7 mouse cellular contexts compared by ENCODE assay signal in the genomic region with DNA sequence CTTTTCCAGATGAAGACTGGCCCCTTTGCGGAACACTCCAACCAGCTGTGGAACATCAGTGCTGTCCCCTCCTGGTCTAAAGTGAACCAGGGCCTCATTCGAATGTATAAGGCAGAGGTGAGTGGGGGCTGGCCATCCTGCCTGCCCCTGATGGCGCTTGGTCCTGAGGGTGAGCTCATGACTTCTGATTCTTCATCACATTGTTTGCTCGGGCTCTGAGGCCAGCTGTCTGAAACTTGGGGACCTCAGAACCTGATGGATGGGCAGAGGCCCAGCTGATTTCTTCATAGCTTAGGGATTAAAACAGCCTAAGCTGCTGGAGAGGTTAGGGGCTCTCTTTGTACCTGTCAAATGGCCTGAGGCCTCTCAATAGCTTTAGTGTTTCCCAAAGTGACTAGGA. TPM values are rescaled to one million over a fixed set of nuclear protein-coding genes. Genes with fewer than 3 reads are reported as not detected.
DNase-seq lines count a peak whose midpoint lies in the region; ATAC-seq lines count a peak whose summit lies in the region.

No protein-coding gene starts in this region.

- H3K27me3 ChIP-seq in lung, embryonic 15.5 days, result no peaks in the 10 kb centered on the region
- no peaks in the 10 kb centered on the region for H3K27me3 ChIP-seq in forebrain, embryonic 13.5 days
- no peaks in the 10 kb centered on the region for H3K27me3 ChIP-seq in limb, embryonic 10.5 days (ENCODE audit: low read depth, poor library complexity, severe bottlenecking)
- H3K27me3 ChIP-seq in stomach, embryonic 14.5 days (ENCODE audit: control insufficient read depth, insufficient read depth, low read length), result no peaks in the 10 kb centered on the region

- peaks cover 75% of the 10 kb centered on the region for H3K4me1 ChIP-seq in lung, embryonic 15.5 days
- peaks cover 46% of the 10 kb centered on the region for H3K4me1 ChIP-seq in forebrain, embryonic 13.5 days
- H3K4me1 ChIP-seq in limb, embryonic 10.5 days, result peaks cover 80% of the 10 kb centered on the region
- peaks cover 65% of the 10 kb centered on the region for H3K4me1 ChIP-seq in stomach, embryonic 14.5 days (ENCODE audit: control insufficient read depth, insufficient read depth, low read length)

- no peak for ATAC-seq in lung, embryonic 15.5 days (ENCODE audit: borderline replicate concordance, extremely low read depth, low FRiP score, low TSS enrichment)
- ATAC-seq in forebrain, embryonic 13.5 days, result no peak
- ATAC-seq in stomach, embryonic 14.5 days (ENCODE audit: insufficient number of reproducible peaks, insufficient read depth, low FRiP score, low read depth), result no peak

- peak overlapping the region; percentile 99 for H3K27ac ChIP-seq in lung, embryonic 15.5 days
- H3K27ac ChIP-seq in forebrain, embryonic 13.5 days, result peak overlapping the region; percentile 98
- peak overlapping the region; percentile 98 for H3K27ac ChIP-seq in limb, embryonic 10.5 days
- H3K27ac ChIP-seq in stomach, embryonic 14.5 days (ENCODE audit: low read length), result peak overlapping the region; percentile 100

- no peaks in the 10 kb centered on the region for H3K9me3 ChIP-seq in lung, embryonic 15.5 days
- H3K9me3 ChIP-seq in forebrain, embryonic 13.5 days (replicated peaks), result no peaks in the 10 kb centered on the region
- H3K9me3 ChIP-seq in limb, embryonic 10.5 days (replicated peaks), result no peaks in the 10 kb centered on the region
- no peaks in the 10 kb centered on the region for H3K9me3 ChIP-seq in stomach, embryonic 14.5 days (ENCODE audit: control insufficient read depth, low read depth, low read length)

- peak overlapping the region; percentile 23; the same call in 1 of the 2 replicates for H3K9ac ChIP-seq in lung, embryonic 15.5 days
- H3K9ac ChIP-seq in forebrain, embryonic 13.5 days, result peak overlapping the region; percentile 65; the same call in 1 of the 2 replicates
- peak overlapping the region; percentile 34 for H3K9ac ChIP-seq in stomach, embryonic 14.5 days (replicated peaks; ENCODE audit: low read depth, low read length)

- H3K4me2 ChIP-seq in lung, embryonic 15.5 days, result peak overlapping the region; percentile 70
- no peak overlapping the region for H3K4me2 ChIP-seq in forebrain, embryonic 13.5 days
- peak overlapping the region; percentile 74 for H3K4me2 ChIP-seq in stomach, embryonic 14.5 days (replicated peaks; ENCODE audit: low read depth, low read length)

- 26% methylated on average over 4 of the region's 4 CpGs for WGBS in lung, embryonic 15.5 days
- 72% methylated on average over 4 of the region's 4 CpGs for WGBS in forebrain, embryonic 13.5 days
- 81% methylated on average over 4 of the region's 4 CpGs for WGBS in limb, embryonic 10.5 days
- 26% methylated on average over 4 of the region's 4 CpGs for WGBS in stomach, embryonic 14.5 days

- DNase-seq in lung, postnatal 14 days, result no peak
- no peak for DNase-seq in limb, embryonic 10.5 days (ENCODE audit: low spot score)
- no peak for DNase-seq in gastrocnemius, postnatal 36 days
- no peak for DNase-seq in cerebellum, postnatal 4 days (ENCODE audit: low spot score in 2 of 2)

- peaks cover 47% of the 10 kb centered on the region for H3K36me3 ChIP-seq in lung, embryonic 15.5 days
- peaks cover 73% of the 10 kb centered on the region for H3K36me3 ChIP-seq in forebrain, embryonic 13.5 days (ENCODE audit: poor library complexity, severe bottlenecking)
- peaks cover 79% of the 10 kb centered on the region for H3K36me3 ChIP-seq in limb, embryonic 10.5 days
- H3K36me3 ChIP-seq in stomach, embryonic 14.5 days (ENCODE audit: control insufficient read depth, insufficient read depth, low read length), result peaks cover 51% of the 10 kb centered on the region

- peak overlapping the region; percentile 8 for H3K4me3 ChIP-seq in lung, embryonic 15.5 days
- H3K4me3 ChIP-seq in forebrain, embryonic 13.5 days, result no peak overlapping the region
- no peak overlapping the region for H3K4me3 ChIP-seq in limb, embryonic 10.5 days
- H3K4me3 ChIP-seq in stomach, embryonic 14.5 days (ENCODE audit: low read depth, low read length), result peak overlapping the region; percentile 16

- intact Hi-C loops in gastrocnemius, postnatal 36 days (cut with DNase I), result loop anchor here (5.0 kb wide), 1 partner anchor 269 kb away; no protein-coding TSS in a partner anchor

RNA-seq across cellular contexts. Expression of gene Ptpa, which starts 27.4 kb away (rescaled TPM):
- 164 and 165 TPM in 2 replicates for polyA plus RNA-seq in lung, embryonic 15.5 days (2015; fragmentation: Nextera tagmentation; extraction: Ambion mirVana)
- polyA plus RNA-seq in forebrain, embryonic 13.5 days (2015; fragmentation: Nextera tagmentation; extraction: Ambion mirVana), result 126 and 141 TPM in 2 replicates
- 172 and 177 TPM in 2 replicates for polyA plus RNA-seq in limb, embryonic 10.5 days (2016; fragmentation: Nextera tagmentation; extraction: Ambion mirVana)
- 82.6 and 85.4 TPM in 2 replicates for polyA plus RNA-seq in stomach, embryonic 14.5 days (2014; fragmentation: Nextera tagmentation; extraction: Ambion mirVana)
- 10 to 100 TPM; 55.1 to 58.9 TPM for total RNA-seq in gastrocnemius, postnatal 36 days (2021)

RNA-seq across cellular contexts. Expression of gene Crat, which starts 27.7 kb away (rescaled TPM):
- 32.0 and 34.1 TPM in 2 replicates for polyA plus RNA-seq in lung, embryonic 15.5 days (2015; fragmentation: Nextera tagmentation; extraction: Ambion mirVana)
- polyA plus RNA-seq in forebrain, embryonic 13.5 days (2015; fragmentation: Nextera tagmentation; extraction: Ambion mirVana), result 16.3 and 21.0 TPM in 2 replicates
- 21.9 and 22.9 TPM in 2 replicates for polyA plus RNA-seq in limb, embryonic 10.5 days (2016; fragmentation: Nextera tagmentation; extraction: Ambion mirVana)
- 27.3 and 30.0 TPM in 2 replicates for polyA plus RNA-seq in stomach, embryonic 14.5 days (2014; fragmentation: Nextera tagmentation; extraction: Ambion mirVana)
- 100 to 1,000 TPM; 356 to 381 TPM for total RNA-seq in gastrocnemius, postnatal 36 days (2021)

RNA-seq across cellular contexts. Expression of gene Ier5l, which starts 30.7 kb away (rescaled TPM):
- 2.0 and 2.8 TPM in 2 replicates for polyA plus RNA-seq in lung, embryonic 15.5 days (2015; fragmentation: Nextera tagmentation; extraction: Ambion mirVana)
- 1.7 and 2.6 TPM in 2 replicates for polyA plus RNA-seq in forebrain, embryonic 13.5 days (2015; fragmentation: Nextera tagmentation; extraction: Ambion mirVana)
- 2.2 and 2.9 TPM in 2 replicates for polyA plus RNA-seq in limb, embryonic 10.5 days (2016; fragmentation: Nextera tagmentation; extraction: Ambion mirVana)
- polyA plus RNA-seq in stomach, embryonic 14.5 days (2014; fragmentation: Nextera tagmentation; extraction: Ambion mirVana), result 2.8 and 3.1 TPM in 2 replicates
- total RNA-seq in gastrocnemius, postnatal 36 days (2021), result 1 to 10 TPM; 1.7 TPM

RNA-seq across cellular contexts. Expression of gene Dolpp1, which starts 51.2 kb away (rescaled TPM):
- polyA plus RNA-seq in lung, embryonic 15.5 days (2015; fragmentation: Nextera tagmentation; extraction: Ambion mirVana), result 37.7 and 46.9 TPM in 2 replicates
- polyA plus RNA-seq in forebrain, embryonic 13.5 days (2015; fragmentation: Nextera tagmentation; extraction: Ambion mirVana), result 53.0 and 56.7 TPM in 2 replicates
- 37.6 and 45.4 TPM in 2 replicates for polyA plus RNA-seq in limb, embryonic 10.5 days (2016; fragmentation: Nextera tagmentation; extraction: Ambion mirVana)
- polyA plus RNA-seq in stomach, embryonic 14.5 days (2014; fragmentation: Nextera tagmentation; extraction: Ambion mirVana), result 35.8 and 37.8 TPM in 2 replicates
- 1 to 10 TPM; 5.5 to 6.7 TPM for total RNA-seq in gastrocnemius, postnatal 36 days (2021)

Comparison
In these comparisons a context has a peak if more than half of its experiments do, and no peak if none do; other contexts are left out.
1. H3K4me3 ChIP-seq: peak in lung, embryonic 15.5 days (single experiment) and stomach, embryonic 14.5 days (single experiment); none in forebrain, embryonic 13.5 days (single experiment) and limb, embryonic 10.5 days (single experiment).
2. Peak in every context shown above with its lines, with median percentiles within 50 percentile points of each other: H3K27ac ChIP-seq and H3K9ac ChIP-seq.